Mouse (Mus musculus): ENCODE data around the gene Ctsc.

Gene Ctsc

GRCm38 (mm10) chr7:88296932-88297331 lies 19.0 kb downstream of the Ctsc start:
- DNase-seq, result no peak

GRCm38 (mm10) chr7:88305750-88306149 lies 27.9 kb downstream of the Ctsc start:
- DNase-seq, result no peak

GRCm38 (mm10) chr7:88306725-88307124 lies 28.8 kb downstream of the Ctsc start:
- peak; percentile 6 for DNase-seq

- no peak for DNase-seq
Measured at GRCm38 (mm10) chr7:88310398-88311180, 32.7 kb downstream of the Ctsc start.

GRCm38 (mm10) chr7:88316408-88316807 lies 38.5 kb downstream of the Ctsc start:
- no peak for DNase-seq

GRCm38 (mm10) chr7:88318474-88318873 lies 40.6 kb downstream of the Ctsc start:
- DNase-seq, result no peak

- DNase-seq, result no peak
Measured at GRCm38 (mm10) chr7:88318904-88319303, 41.0 kb downstream of the Ctsc start.

- no peak for DNase-seq
Measured at GRCm38 (mm10) chr7:88319414-88320140, 41.7 kb downstream of the Ctsc start.

- DNase-seq, result peak; percentile 7
Measured at GRCm38 (mm10) chr7:88320628-88321336, 42.9 kb downstream of the Ctsc start.

GRCm38 (mm10) chr7:88322431-88322830 lies 44.5 kb downstream of the Ctsc start:
- DNase-seq, result no peak

- no peak for DNase-seq
Measured at GRCm38 (mm10) chr7:88327495-88327894, 49.6 kb downstream of the Ctsc start.

- peak; percentile 32 for DNase-seq
Measured at GRCm38 (mm10) chr7:88343828-88344227, 65.9 kb downstream of the Ctsc start.

- DNase-seq, result peak; percentile 6
Measured at GRCm38 (mm10) chr7:88346035-88346434, 68.2 kb downstream of the Ctsc start.

- peak; percentile 30 for DNase-seq
Measured at GRCm38 (mm10) chr7:88356871-88357776, 79.2 kb downstream of the Ctsc start.

- DNase-seq, result no peak
Measured at GRCm38 (mm10) chr7:88358042-88358878, 80.4 kb downstream of the Ctsc start.
